Mouse (Mus musculus) cortical plate, adult 2 months (tissue): ENCODE data around the gene Frmpd1.

Experiments
- CTCF ChIP-seq: fragments of 200-500 bp; IDR thresholded peaks from 2 replicates; pipeline ENCODE4 v1.5.1; 2011; ENCODE audit warnings: mild to moderate bottlenecking, control low read depth, low read length; ENCODE audit not compliant: insufficient read depth; ENCODE audit errors: extremely low read depth
- POLR2A ChIP-seq: fragments of 200-500 bp; IDR thresholded peaks from 2 replicates; pipeline ENCODE4 v1.6.1; 2011; ENCODE audit warnings: mild to moderate bottlenecking, low read length, control low read depth; ENCODE audit not compliant: insufficient read depth; ENCODE audit errors: extremely low read depth

DNA sequence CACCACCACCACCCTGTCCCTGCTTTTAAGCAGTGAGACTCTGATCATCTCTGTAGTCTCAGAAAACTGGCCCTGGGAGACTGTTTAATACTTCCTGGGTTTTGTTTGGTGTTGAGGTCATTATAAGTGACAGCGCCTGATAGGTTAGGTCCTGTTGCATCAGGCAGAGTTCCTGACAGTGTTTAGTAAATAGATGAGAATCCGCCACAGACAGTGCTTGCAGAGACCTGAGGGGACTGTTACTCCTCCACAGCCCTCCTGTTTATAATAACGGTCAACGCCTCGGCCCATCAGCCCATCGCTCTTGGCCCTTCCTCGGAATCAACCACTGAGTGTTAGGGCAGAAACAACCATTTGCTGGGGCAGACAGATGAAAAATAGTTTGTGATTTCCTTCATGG lies 57.5 kb downstream of the Frmpd1 start:
- TF ChIP-seq CTCF (no peak), POLR2A (no peak)
